Mouse (Mus musculus) embryonic fibroblast, embryonic 13.5 days (primary cell): ENCODE measurements around the gene Cep68.

Experiments used
- CTCF ChIP-seq: IDR thresholded peaks from 2 replicates; pipeline ENCODE4 v1.5.1; 2011; ENCODE audit warnings: mild to moderate bottlenecking, control low read depth, low read length, moderate library complexity, borderline replicate concordance; ENCODE audit not compliant: insufficient read depth
- POLR2A ChIP-seq: IDR thresholded peaks from 2 replicates; pipeline ENCODE4 v1.6.1; 2011; ENCODE audit warnings: low read depth, mild to moderate bottlenecking, control low read depth, low read length, moderate library complexity

DNA sequence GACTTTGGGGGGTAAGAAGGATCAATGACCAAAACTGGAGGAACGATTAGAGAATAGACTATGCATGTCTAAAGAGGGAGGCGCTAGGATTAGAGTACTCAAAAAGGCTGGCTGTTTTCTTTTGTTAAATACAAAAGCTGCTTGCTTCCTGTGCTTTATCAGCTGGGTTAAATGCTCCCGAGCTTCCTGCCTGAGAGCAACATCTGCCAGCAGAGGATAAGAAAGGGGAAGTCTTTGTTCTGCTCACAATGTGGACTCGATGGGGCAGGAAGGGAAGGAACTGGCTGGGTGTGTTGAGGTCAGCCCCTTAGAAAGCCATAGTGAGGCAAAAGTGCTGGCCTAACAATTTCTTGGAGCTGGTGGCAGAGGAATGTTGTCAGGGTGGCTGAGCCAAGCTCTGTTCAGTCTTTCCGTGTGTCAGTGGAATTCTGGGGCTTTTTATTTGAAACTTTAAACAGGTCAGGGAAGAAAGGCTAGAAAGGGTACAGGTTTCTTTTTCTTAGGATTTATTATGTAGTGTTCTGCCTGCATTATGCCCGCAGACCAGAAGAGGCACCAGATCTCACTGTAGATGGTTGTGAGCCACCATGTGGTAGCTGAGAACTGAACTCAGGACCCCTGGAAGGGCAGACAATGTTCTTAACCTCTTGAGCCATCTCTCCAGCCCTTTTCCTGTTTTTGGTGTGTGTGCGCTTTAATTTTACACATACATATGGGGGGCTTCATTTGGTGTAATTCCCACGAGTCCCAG lies 17.9 kb downstream of the Cep68 start:
- TF ChIP-seq POLR2A, result no peak
- no peak for TF ChIP-seq CTCF
